Mouse (Mus musculus) cerebellum, postnatal 10 days (tissue): ENCODE results near the gene Map2k6.

ENCODE experiments used
- DNase-seq, 2 experiments: peaks; one replicate each; pipeline ENCODE4 v3.0.0; 2021; ENCODE audit warnings: mixed read lengths in 2 of 2

Gene Map2k6

GRCm38 (mm10) chr11:110453445-110454154, 54.7 kb downstream of the Map2k6 start:
- no peak for DNase-seq

GRCm38 (mm10) chr11:110457441-110457912, 58.6 kb downstream of the Map2k6 start:
- DNase-seq, result no peak

- DNase-seq, result no peak
Observed at GRCm38 (mm10) chr11:110460480-110460879, 61.6 kb downstream of the Map2k6 start.

GRCm38 (mm10) chr11:110461560-110462331, 62.8 kb downstream of the Map2k6 start:
- no peak for DNase-seq

GRCm38 (mm10) chr11:110462975-110463578, 64.2 kb downstream of the Map2k6 start:
- no peak for DNase-seq

- DNase-seq, result no peak
Observed at GRCm38 (mm10) chr11:110463801-110464200, 64.9 kb downstream of the Map2k6 start.

GRCm38 (mm10) chr11:110469054-110469453, 70.1 kb downstream of the Map2k6 start:
- no peak for DNase-seq

GRCm38 (mm10) chr11:110470561-110471273, 71.8 kb downstream of the Map2k6 start:
- no peak for DNase-seq

GRCm38 (mm10) chr11:110471362-110471761, 72.4 kb downstream of the Map2k6 start:
- no peak for DNase-seq

GRCm38 (mm10) chr11:110472078-110472477, 73.2 kb downstream of the Map2k6 start:
- DNase-seq, result no peak

- no peak for DNase-seq
Observed at GRCm38 (mm10) chr11:110473495-110473894, 74.6 kb downstream of the Map2k6 start.

GRCm38 (mm10) chr11:110476361-110477151, 77.6 kb downstream of the Map2k6 start:
- no peak for DNase-seq

GRCm38 (mm10) chr11:110477961-110478869, 79.3 kb downstream of the Map2k6 start:
- peak; percentile 83 to 90 for DNase-seq

- DNase-seq, result peak; percentile 86 to 88
Observed at GRCm38 (mm10) chr11:110478978-110479384, 80.1 kb downstream of the Map2k6 start.

- peak; percentile 53 to 64 for DNase-seq
Observed at GRCm38 (mm10) chr11:110481406-110481805, 82.5 kb downstream of the Map2k6 start.

- DNase-seq, result peak; percentile 36 to 51
Observed at GRCm38 (mm10) chr11:110482176-110482575, 83.3 kb downstream of the Map2k6 start.

GRCm38 (mm10) chr11:110482649-110483048, 83.7 kb downstream of the Map2k6 start:
- no peak for DNase-seq

GRCm38 (mm10) chr11:110483165-110483564, 84.2 kb downstream of the Map2k6 start:
- peak; percentile 72 to 81 for DNase-seq

- DNase-seq, result no peak
Observed at GRCm38 (mm10) chr11:110484426-110484825, 85.5 kb downstream of the Map2k6 start.

- DNase-seq, result no peak
Observed at GRCm38 (mm10) chr11:110485081-110485480, 86.2 kb downstream of the Map2k6 start.

- no peak for DNase-seq
Observed at GRCm38 (mm10) chr11:110487796-110488195, 88.9 kb downstream of the Map2k6 start.
